Mouse (Mus musculus) gastrocnemius, postnatal 36 days (tissue): ENCODE measurements around the gene Mpl. TPM values are rescaled to one million over a fixed set of nuclear protein-coding genes. Genes with fewer than 3 reads are reported as not detected.

Experiments
- DNase-seq, 2 experiments: peaks; one replicate each; pipeline ENCODE4 v3.0.0; 2022
- intact Hi-C: fragments of 180-260 bp; cut with DNase I; formaldehyde crosslinking; loops from one replicate; pipeline ENCODE4 v1.15.1; 2025
- long read RNA-seq, 2 experiments: library from polyadenylated mRNA; stranded (forward); transcript quantifications; one replicate each; pipeline ENCODE4 v2.0.0; 2021
- total RNA-seq, 2 experiments: library from RNA; stranded (reverse); gene quantifications; 2 replicates each; pipeline ENCODE4 v1.2.3; 2021

Mpl gene
- total RNA-seq: not detected
- long read RNA-seq, experiment 1: 0 reads
- long read RNA-seq, experiment 2: 0 reads

DNA sequence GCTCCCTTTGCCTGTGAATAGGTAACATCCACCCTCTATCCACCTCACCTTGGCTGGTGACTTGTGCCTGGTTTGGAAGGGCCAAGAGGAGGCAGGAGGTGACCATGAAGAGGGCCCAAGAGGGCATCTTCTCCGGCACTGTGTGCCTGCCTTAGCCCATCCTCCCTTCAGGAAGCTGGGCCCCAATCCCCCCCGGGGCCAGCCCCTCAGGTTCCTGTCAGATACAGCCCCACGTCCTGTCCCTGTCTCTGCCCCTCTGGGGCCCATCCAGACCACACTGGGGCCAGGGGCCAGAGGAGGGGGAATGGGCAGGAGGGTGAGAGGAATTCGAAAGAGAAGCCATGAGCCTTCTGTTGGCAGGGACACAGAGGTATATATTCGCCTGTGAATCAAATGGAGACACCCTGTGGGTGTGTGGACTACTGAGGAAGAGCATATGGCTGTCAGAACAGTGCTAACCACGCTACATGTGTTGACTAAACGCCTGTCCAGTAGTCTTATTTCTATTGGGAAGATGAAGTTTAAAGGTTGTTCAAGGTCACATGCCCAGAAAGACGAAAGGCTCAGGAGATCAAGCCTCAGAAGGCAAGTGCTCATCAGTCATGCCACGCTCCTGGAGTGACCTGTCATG is at the start of gene Mpl:
TSS of gene Mpl (minus strand) at position 169 of the 631 bp plus-strand sequence.
- intact Hi-C loops: no loop called here
- no peak for DNase-seq

DNA sequence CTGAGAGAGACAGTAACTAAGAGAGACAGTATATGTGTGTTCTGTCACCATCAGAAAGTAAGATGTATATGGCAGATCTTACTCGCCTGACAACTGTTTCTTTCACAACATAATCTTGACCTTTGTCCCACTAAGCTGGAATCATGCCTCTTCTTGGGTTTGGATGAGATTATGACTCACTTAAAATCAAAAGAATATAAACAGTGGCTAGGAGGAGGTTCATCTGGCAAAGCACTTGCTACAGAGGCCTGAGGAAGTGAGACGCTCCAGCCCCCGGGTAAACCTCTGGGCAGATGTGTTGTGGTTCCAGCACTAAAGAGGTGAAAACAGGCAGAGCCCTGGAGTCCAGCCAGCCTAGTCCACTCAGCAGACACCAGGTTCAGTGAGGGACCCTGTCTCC is 48.2 kb upstream of the Mpl start:
- DNase-seq: no peak
- intact Hi-C loops: no loop called here

DNA sequence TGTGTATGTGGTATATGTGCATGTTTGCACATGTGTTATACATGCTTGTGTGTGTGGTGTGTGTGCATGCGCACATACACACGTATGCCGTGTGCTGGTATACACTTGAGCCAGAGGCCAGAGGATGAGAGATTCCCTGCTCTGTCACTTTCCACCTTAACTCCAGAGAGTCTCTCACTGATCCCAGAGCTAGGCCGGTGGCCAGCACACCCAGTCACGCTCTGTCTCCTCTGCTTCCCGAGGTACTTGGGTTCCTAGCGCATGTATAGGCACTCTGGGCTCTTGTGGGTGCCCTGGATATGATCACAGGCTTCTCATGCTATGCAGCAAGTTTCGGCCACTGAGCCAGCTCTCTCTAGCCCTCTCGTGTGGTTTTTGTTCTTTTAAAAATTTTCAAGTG is 43.5 kb upstream of the Mpl start:
- DNase-seq: no peak
- intact Hi-C loops: no loop called here

DNA sequence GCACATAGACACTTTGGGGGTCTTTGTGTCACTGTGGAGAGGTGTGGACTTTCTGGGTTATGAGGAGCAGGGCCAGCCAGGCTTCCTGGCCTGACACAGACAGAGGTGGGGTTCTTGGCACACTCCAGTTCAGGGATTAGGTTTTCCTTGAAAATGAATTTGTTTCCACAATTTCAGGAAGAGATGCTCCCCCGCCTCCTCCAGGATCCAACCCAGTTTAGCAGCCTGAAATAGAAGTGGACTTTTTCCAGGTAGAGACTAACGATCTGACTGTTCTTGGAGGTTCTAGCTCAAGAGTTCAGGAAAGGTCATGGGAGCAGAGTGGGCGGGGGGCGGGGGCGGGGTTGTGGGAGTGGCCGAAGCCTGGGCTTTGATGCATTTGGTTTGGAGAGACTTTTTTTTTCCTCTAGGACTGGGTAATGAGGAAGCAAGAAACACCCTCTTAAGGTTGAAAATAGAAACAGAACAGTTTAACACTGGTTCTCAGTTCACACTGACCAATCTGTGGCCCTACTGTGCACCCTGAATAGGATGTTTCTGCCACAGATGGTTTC is 42.9 kb upstream of the Mpl start:
- intact Hi-C loops: no loop called here
- DNase-seq: no peak

DNA sequence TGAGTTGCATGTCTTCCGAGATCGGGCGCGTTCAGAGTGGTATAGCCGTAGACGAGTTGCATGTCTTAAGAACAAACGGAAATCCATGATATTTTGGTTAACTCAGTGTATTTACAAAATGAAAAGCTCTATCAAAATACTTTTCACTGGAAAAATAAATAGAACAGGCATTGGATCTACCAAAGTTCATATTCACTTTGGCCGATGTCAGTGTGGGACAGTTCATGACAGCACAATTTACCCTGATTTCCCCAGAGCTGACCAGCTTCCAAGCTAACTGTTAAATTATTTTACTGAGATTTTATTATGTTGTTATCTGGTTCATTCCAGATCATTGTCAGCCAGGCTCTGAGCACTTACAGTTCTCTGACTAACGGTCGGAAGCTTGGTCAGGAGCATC is 33.1 kb upstream of the Mpl start:
- DNase-seq: no peak
- intact Hi-C loops: no loop called here

DNA sequence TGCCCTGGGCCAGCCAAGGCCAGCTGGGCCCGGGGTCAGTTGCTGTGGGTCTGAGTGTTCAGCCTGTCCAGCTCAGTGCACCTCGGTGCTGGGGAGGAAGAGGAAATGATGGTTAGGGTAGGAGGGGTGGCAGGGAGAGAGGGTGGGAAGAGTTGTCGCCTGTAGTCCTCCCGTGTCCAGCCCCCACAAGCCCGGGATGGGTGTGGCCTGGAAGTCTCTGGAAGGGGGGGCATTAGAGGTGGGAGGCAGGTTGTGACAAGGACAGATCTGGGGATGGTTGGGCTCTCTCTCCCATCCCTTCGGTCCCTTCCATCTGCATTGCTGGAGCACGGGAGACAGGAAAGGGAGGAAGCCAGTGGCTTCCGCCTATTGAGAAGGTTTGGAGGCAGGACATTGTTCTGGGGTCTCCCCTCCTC is 32.4 kb upstream of the Mpl start, which contains the start of gene Tie1:
TSS of gene Tie1 (minus strand) at position 345 of the 416 bp plus-strand sequence.
- peak; percentile 29 to 33 for DNase-seq
- intact Hi-C loops: no loop called here

DNA sequence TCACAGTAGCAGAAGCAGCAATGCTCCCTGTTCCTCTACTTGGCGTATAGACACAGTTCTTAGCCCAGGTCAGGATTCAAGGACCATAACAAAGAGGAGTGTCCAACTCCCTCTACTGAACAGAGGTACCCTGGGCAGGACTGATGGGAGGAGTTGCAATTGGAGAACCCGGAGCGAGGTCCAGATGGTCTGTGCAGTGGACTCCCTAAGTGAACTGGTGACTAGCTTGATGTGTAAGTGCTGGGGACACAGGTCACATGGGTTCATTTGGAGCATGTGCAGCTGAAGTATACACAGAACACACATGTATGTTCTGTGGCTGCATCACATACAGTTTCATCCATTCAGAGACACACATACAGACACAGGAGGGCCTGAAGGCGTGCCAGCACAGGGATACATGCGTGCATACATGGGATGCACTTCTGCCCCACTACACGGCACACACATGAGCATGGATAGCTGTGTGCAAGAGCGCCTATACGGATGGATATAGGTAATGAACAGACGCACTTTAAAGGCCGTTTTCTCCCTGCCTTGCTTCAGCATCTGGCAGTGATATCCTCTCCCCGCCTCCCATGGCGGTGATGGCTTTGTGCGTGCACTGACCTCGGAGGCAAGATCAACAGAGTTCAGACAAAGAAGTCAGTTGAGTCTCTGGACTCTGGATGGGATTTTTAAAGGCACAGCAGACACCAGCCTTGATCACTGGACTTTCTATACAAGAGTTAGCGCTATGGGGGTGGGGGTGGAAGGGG is 19.6 kb upstream of the Mpl start:
- DNase-seq: no peak
- intact Hi-C loops: no loop called here

DNA sequence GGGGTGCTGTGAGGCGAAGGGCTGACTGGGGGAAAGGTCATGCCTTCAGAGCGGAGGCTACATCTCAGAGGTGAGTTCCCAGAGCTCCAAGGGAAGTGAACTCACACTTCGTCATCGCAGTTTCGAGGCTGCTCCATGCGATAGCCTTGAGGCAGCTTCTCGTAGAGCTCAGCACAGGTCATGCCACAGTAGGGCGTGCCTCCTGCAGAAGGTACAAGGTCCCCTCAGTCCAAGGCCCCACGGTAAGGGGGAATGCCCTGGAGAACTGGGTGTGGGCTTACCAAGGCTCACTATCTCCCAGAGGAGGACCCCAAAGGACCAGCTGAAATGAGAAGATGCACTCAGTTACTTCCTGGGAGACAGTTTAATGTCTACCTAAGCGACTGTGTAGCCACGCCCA is 15.4 kb upstream of the Mpl start:
- intact Hi-C loops: no loop called here
- DNase-seq: no peak

DNA sequence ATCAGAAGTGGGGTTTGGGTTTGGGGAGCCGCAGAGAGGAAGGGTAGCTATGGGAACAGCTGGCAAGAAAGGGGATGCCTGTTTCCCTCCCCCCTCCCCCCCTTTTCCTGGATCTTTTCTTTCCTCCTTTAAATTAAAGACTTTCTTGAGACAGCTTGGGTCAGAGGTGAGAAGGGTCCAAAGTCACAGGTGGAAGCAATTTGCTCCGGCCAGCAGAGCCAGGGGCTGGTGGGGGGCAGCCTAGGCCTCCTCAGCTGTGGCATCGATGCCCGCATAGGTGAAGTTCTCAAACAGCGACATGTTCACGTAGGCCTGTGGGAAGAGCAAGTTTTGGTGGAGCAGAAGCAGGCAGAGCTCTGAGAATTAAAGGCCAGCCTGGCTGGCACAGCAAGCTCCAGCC is 14.0 kb upstream of the Mpl start:
- no peak for DNase-seq
- intact Hi-C loops: no loop called here

DNA sequence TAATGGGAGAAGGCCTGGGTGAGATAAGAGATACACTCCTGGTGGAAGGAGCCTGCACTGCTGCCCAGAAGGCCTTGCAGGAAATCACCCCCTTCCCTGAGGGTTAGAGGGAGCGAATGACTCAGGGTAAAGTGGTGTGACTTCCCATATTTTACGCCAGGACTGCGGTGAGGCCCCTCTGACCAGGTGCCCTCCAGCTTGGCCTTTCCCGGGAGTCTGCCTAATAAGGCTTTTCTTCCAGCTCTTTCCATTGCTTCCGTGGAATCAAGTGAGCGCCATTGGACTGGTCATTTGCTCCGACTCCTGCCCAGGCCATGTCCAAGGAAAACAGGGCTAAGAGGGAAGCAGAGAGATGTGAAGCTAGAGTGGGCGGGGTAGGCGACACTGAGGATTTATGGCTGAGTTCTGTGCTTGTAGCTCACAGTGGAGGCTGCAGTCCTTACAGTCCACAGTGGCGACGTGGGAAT is 8.4 kb upstream of the Mpl start:
- DNase-seq: no peak
- intact Hi-C loops: no loop called here

DNA sequence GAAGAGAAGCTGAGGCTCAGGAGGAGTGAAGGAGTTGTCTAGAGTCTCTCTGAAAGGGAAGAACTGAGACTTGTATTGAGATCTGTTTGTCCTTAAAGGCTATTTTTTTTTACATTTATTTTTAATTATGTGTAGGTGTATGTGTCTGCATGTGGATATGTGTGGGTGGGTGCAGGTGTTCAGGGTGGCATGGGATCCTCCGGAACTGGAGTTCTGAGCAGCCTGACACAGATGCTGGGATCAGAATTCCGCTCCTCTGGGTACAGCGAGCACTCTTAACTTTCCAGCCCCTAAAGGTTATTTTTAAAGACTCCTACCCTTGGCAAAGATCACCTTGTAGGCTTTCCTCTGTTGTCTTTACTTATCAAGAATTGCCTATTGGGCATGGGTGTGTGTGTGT is 7.6 kb upstream of the Mpl start:
- intact Hi-C loops: no loop called here
- DNase-seq: no peak

DNA sequence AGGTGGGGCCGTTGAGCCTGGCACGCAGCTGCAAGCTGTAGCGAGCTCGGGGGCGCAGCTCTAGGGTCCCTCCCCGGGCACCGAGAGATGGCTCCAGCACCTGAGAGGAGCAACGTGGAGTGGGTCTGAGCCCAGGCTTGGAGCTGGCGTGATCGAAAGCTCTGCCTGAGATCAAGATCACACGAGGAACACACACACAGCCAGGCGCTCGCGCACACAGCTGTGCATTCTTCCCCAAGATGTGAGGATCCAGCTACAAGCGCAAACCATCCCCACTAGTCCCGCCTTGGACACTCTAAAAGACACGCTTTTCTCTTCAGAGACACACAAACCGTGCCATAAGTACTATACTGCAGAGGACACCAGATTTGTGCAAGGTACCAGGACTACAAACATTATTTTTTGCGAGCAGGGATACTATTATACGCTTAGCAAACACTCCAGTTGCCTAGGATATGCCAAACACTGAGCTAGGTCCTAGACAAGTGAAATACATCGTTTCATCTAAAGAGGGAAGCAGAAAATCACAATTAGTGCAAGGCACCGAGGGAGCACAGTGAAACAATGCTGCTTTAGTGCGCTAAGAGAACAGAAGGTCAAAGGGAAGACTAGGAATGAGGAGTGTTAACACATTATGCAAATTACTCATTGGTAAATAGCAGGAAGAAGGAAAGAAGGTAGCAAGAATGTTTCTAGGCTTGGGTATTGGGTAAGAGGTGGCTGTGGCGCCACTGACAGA is 10.7 kb downstream of the Mpl start:
- intact Hi-C loops: no loop called here

DNA sequence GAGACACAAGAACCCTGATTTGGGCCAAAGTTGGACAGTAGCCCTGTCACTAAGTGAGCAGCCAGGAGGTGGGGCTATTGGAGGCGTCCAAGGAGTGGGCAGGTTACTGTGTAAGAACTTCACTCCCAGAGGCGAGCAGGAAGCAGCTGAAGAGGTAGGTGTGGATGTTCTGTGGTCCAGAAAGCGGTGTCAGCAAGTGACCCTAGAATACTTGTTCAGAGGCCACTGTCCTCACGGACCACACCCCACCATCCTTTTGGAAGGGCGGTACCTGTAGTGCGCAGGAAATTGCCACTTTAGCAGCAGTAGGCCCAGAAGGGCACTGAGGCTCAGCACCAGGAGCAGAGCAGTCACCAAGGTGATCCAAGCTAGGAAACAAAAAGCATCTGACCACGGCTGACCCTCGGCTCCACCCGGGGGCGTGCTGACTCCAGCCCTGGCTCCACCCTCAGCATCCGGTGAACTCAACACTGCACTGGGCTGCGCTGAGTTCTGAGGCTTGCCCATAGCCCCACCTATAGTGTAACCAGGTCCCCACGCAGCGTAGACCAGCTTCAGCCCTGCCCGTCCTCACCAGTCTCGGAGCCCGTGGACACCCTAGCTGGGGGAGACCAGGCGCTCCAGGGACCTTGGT is 11.4 kb downstream of the Mpl start:
- intact Hi-C loops: no loop called here

More for the DNA sequence above, 10.7 kb downstream of the Mpl start:
- DNase-seq: no peak

DNA sequence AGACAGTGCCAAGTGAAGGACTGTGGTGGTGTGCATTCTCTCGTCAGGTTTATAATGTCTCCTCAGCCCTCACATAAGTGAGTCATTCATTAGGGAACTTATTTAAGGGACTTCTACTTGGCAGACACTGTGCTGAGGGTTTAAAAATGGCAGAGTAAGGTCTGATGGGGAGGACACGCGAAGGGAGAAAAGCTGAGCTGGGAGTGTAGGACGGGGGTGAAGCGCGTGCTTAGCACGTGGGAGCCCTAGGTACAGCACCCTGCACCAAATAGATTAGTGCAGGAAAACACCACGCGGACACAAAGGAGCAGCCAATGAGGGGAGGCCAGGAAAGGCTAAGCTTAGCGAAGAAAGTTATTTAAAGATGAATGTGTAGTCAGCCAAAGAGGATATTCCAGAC is 12.2 kb downstream of the Mpl start:
- intact Hi-C loops: no loop called here
- DNase-seq: no peak

More for the DNA sequence above, 11.4 kb downstream of the Mpl start:
- peak in 1 of 2 experiments; percentile 25 for DNase-seq

DNA sequence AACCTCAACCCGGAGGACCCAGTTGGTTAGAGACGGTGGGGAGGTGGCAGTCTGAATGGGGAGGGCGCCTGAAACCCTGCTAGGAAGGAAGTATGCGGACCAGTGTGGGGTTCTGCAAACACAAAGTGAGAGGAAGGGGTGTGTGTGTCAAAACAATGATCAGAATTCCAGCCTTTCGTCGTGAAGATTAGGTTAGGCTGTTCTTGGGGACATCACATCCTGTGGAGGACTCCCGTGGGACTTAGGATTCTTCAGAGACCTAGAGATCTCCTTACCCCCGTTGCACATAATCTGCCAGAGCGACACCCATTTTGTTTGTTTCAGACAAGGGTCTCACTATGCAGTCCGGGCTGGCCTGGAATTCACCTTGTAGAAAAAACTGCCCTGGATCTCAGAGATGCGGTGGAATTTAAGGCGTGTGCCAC is 19.5 kb downstream of the Mpl start:
- intact Hi-C loops: no loop called here
- DNase-seq: no peak

DNA sequence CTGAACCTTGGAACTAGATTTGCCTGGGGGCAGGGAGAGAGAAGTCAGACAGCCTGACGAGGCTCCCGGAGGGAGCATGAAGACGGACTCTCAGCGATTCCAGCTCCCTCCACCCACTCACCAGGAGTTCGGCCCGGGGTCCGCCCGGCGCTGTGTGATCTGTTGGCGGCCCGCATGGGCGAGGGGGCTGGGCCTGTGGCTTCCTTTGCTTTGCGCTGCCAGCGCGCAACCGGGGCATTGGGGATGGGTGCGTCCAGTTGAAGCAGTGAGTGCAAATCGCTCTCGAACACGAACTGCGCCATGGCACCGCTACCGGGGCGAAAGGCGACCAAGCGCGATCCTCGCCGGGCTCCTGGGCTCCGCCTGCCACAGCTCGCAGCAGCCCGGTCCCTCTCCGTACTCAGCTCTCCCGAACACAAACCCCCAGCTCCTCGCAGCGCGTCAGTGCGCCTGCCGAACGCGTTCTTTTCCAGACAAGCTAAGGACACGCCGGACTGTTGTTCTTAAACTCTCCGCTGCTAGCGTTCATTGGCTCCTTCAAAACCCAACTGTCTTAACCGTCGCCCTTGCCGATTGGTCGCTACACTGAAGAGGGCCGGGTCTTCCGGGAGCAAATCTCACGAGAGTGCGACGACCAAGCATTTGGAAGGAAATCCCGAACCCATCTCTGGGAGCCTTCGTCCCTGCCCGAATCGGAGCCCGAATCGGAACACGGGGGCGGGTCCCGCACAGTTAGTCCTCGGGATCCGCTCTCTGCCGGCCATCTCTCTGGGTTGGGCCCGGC is 20.3 kb downstream of the Mpl start, which contains the start of gene Cdc20:
TSS of gene Cdc20 (minus strand) at position 533 of the 784 bp plus-strand sequence.
- DNase-seq: peak; percentile 77 to 81
- intact Hi-C loops: no loop called here

DNA sequence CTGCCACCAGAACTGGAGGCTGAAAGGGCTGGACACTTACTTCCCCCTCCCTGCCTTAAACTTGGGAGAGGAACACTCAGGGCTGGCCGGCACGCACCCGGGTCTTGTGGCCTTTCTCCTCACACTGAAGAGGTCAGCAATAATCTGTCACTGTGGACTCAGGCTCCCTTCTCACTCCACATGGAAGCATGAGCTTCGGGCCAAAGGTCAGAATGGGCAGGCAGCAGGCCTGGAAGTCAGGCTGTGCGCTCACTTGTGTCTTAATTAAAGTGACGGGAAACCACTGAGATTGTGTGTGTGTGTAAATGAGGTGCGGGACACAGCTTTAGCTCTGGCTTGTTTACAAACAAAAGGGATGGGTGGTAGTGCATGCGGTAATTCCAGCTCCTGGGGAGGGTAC is 25.0 kb downstream of the Mpl start:
- no peak for DNase-seq
- intact Hi-C loops: no loop called here

DNA sequence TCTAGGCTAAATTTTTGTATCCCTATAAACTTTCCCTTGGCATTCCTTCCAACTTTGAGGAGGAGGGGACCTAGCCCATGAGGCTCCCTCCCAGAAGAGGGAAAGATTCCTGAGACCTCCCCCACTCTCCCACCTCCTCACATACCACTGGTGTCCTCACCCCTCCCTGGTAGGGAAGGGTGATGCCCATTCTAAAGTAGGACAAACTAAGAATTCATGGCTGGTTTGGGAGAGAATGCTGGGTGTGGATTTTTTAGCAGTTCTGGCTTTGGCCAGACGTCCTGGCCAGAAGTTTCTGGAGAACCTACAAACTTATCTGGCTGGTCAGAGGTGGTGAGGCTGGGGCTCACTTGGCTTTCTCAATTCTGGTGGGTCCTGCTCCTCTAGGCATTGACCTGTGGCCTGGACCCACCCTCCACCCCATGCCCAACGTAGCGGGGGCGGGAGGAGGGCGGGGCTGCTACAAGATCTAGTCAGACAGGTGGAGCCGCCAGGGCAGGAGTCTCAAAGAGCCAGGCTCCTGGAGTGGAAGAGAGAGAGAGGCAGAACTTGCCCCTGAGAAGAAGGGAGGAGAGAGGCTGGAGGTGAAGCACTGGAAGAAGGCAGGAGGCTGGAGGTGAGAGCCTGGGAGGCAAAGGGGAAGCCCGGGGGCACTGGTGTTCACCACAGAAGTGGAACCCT is 28.0 kb downstream of the Mpl start:
- DNase-seq: no peak
- intact Hi-C loops: no loop called here
